8 mouse cellular contexts compared by ENCODE assay signal in genomic region chr1:182461813-182462212, GRCm38 (mm10). TPM values are rescaled to one million over a fixed set of nuclear protein-coding genes. Genes with fewer than 3 reads are reported as not detected.
DNase-seq lines count a peak whose midpoint lies in the region; ATAC-seq and TF ChIP-seq lines count a peak whose summit lies in the region.

No protein-coding gene starts in this region.

- H3K27ac ChIP-seq in lung, embryonic 15.5 days, result peak overlapping the region; percentile 83; the same call in 1 of the 2 replicates
- H3K27ac ChIP-seq in hindbrain, embryonic 16.5 days (ENCODE audit: low read depth, low read length), result peak overlapping the region; percentile 68; the same call in 1 of the 2 replicates
- peak overlapping the region; percentile 52; the same call in 1 of the 2 replicates for H3K27ac ChIP-seq in liver, postnatal 0 days (ENCODE audit: low read depth)

- no peak overlapping the region for H3K4me2 ChIP-seq in lung, embryonic 15.5 days
- H3K4me2 ChIP-seq in hindbrain, embryonic 16.5 days (ENCODE audit: low read length), result no peak overlapping the region
- no peak overlapping the region for H3K4me2 ChIP-seq in liver, postnatal 0 days (ENCODE audit: low read depth, low read length)

- no peak overlapping the region for H3K9ac ChIP-seq in lung, embryonic 15.5 days
- no peak overlapping the region for H3K9ac ChIP-seq in hindbrain, embryonic 16.5 days (ENCODE audit: low read depth, low read length)
- no peak overlapping the region for H3K9ac ChIP-seq in liver, postnatal 0 days (replicated peaks)

- TF ChIP-seq CTCF in lung, adult 2 months (IDR thresholded peaks at IDR 0.05; ENCODE audit: insufficient read depth, low read length), result no peak
- no peak for TF ChIP-seq CTCF in liver, postnatal 0 days (IDR thresholded peaks at IDR 0.05; ENCODE audit: low read depth)

- ATAC-seq in lung, embryonic 15.5 days (ENCODE audit: borderline replicate concordance, extremely low read depth, low FRiP score, low TSS enrichment), result no peak
- peak; percentile 77 for ATAC-seq in hindbrain, embryonic 16.5 days
- ATAC-seq in liver, postnatal 0 days, result peak; percentile 50; the same call in 1 of the 2 replicates
- no peak for ATAC-seq in frontal cortex, adult (ENCODE audit: low TSS enrichment)

- H3K4me3 ChIP-seq in lung, embryonic 15.5 days, result no peak overlapping the region
- no peak overlapping the region for H3K4me3 ChIP-seq in lung, adult 2 months (replicated peaks; ENCODE audit: extremely low read depth, low read depth, low read length)
- H3K4me3 ChIP-seq in hindbrain, embryonic 16.5 days (ENCODE audit: low read length), result no peak overlapping the region
- no peak overlapping the region for H3K4me3 ChIP-seq in liver, postnatal 0 days (ENCODE audit: low read depth, low read length)

- no peak for TF ChIP-seq POLR2A in lung, adult 2 months (IDR thresholded peaks at IDR 0.05; ENCODE audit: borderline replicate concordance, extremely low read depth, low read depth, low read length)

- intact Hi-C loops in gastrocnemius, postnatal 36 days (cut with DNase I), result no loop called here

- TF ChIP-seq EP300 in liver, postnatal 0 days (IDR thresholded peaks at IDR 0.05; ENCODE audit: low read depth), result no peak

- DNase-seq in lung, adult 2 months, result no peak
- DNase-seq in cerebellum, adult 9-11 months, result peak; percentile 95
- DNase-seq in liver, postnatal 0 days, result peak; percentile 65
- no peak for DNase-seq in gastrocnemius, postnatal 36 days
- DNase-seq in c-Kit-positive CD71-positive TER-119-positive erythroid progenitor cells, embryonic 14.5 days (ENCODE audit: low spot score), result no peak

- H3K36me3 ChIP-seq in lung, embryonic 15.5 days, result peaks cover 27% of the 10 kb centered on the region
- H3K36me3 ChIP-seq in hindbrain, embryonic 16.5 days (ENCODE audit: control insufficient read depth, insufficient read depth, low read length), result 0 out of 2 replicates have a peak, but pooled peaks cover 4% of the 10 kb centered on the region
- H3K36me3 ChIP-seq in liver, postnatal 0 days (replicated peaks; ENCODE audit: insufficient read depth, low read length), result peaks cover 11% of the 10 kb centered on the region

- no peaks in the 10 kb centered on the region for H3K9me3 ChIP-seq in lung, embryonic 15.5 days
- no peaks in the 10 kb centered on the region for H3K9me3 ChIP-seq in hindbrain, embryonic 16.5 days (ENCODE audit: control insufficient read depth, low read length)
- no peaks in the 10 kb centered on the region for H3K9me3 ChIP-seq in liver, postnatal 0 days (ENCODE audit: low read length)

- 81% methylated on average over 10 of the region's 10 CpGs for WGBS in lung, embryonic 15.5 days
- 70% methylated on average over 10 of the region's 10 CpGs for WGBS in lung, adult 2 months
- WGBS in hindbrain, embryonic 16.5 days, result 58% methylated on average over 10 of the region's 10 CpGs
- WGBS in liver, postnatal 0 days (ENCODE audit: insufficient replicate concordance), result 80% methylated on average over 10 of the region's 10 CpGs

- H3K27me3 ChIP-seq in lung, embryonic 15.5 days, result no peaks in the 10 kb centered on the region
- no peaks in the 10 kb centered on the region for H3K27me3 ChIP-seq in hindbrain, embryonic 16.5 days (replicated peaks; ENCODE audit: control insufficient read depth, insufficient read depth, low read length)
- H3K27me3 ChIP-seq in liver, postnatal 0 days (ENCODE audit: insufficient read depth, low read length), result no peaks in the 10 kb centered on the region

- H3K4me1 ChIP-seq in lung, embryonic 15.5 days, result peaks cover 18% of the 10 kb centered on the region
- peaks cover 13% of the 10 kb centered on the region for H3K4me1 ChIP-seq in lung, adult 2 months (ENCODE audit: control insufficient read depth, insufficient read depth, low read length)
- peaks cover 10% of the 10 kb centered on the region for H3K4me1 ChIP-seq in hindbrain, embryonic 16.5 days (ENCODE audit: control insufficient read depth, insufficient read depth, low read depth, low read length)
- H3K4me1 ChIP-seq in liver, postnatal 0 days (ENCODE audit: insufficient read depth), result peaks cover 10% of the 10 kb centered on the region; the same call in 1 of the 2 replicates

RNA-seq across cellular contexts. Expression of gene Trp53bp2, which starts 52.8 kb away (rescaled TPM):
- polyA plus RNA-seq in lung, embryonic 15.5 days (2015; fragmentation: Nextera tagmentation; extraction: Ambion mirVana), result 21.2 and 22.1 TPM in 2 replicates
- polyA plus RNA-seq in lung, adult 2 months (2012; rRNA removed), result 43.0 and 65.1 TPM in 2 replicates
- polyA plus RNA-seq in hindbrain, embryonic 16.5 days (2015; fragmentation: Nextera tagmentation; extraction: Ambion mirVana), result 13.8 and 17.8 TPM in 2 replicates
- polyA plus RNA-seq in liver, postnatal 0 days (2015; fragmentation: Nextera tagmentation; extraction: Ambion mirVana), result 3.3 and 4.1 TPM in 2 replicates
- total RNA-seq in gastrocnemius, postnatal 36 days (2021), result 10 to 100 TPM in 1 of 2 experiments, 1 to 10 TPM in 1; 7.5 to 10.5 TPM

RNA-seq across cellular contexts. Expression of gene Capn2, which starts 55.6 kb away (rescaled TPM):
- 135 and 136 TPM in 2 replicates for polyA plus RNA-seq in lung, embryonic 15.5 days (2015; fragmentation: Nextera tagmentation; extraction: Ambion mirVana)
- 69.0 and 71.5 TPM in 2 replicates for polyA plus RNA-seq in lung, adult 2 months (2012; rRNA removed)
- 93.9 and 102 TPM in 2 replicates for polyA plus RNA-seq in hindbrain, embryonic 16.5 days (2015; fragmentation: Nextera tagmentation; extraction: Ambion mirVana)
- polyA plus RNA-seq in liver, postnatal 0 days (2015; fragmentation: Nextera tagmentation; extraction: Ambion mirVana), result 20.6 and 23.6 TPM in 2 replicates
- total RNA-seq in gastrocnemius, postnatal 36 days (2021), result 10 to 100 TPM; 43.9 to 51.1 TPM

Comparison
In these comparisons a context has a peak if more than half of its experiments do, and no peak if none do; other contexts are left out.
1. ATAC-seq: peak in hindbrain, embryonic 16.5 days (single experiment) and liver, postnatal 0 days (single experiment); none in lung, embryonic 15.5 days (single experiment) and frontal cortex, adult (single experiment).
2. DNase-seq: peak in cerebellum, adult 9-11 months (single experiment) and liver, postnatal 0 days (single experiment); none in lung, adult 2 months (single experiment), gastrocnemius, postnatal 36 days (0 of 2) and c-Kit-positive CD71-positive TER-119-positive erythroid progenitor cells, embryonic 14.5 days (single experiment).
3. Peak in every context shown above with its lines, with median percentiles within 50 percentile points of each other: H3K27ac ChIP-seq.